Mouse (Mus musculus) retina, postnatal 7 days (tissue): Measurements from ENCODE around the gene Pom121.
"Not testable (repeated sequence)": the region's sequence is repeated elsewhere in the genome, so short reads cannot be mapped to it uniquely, and the experiment has no call there.

Experiments used
- DNase-seq: peaks from one replicate; pipeline ENCODE4 v3.0.0-alpha.2; 2012; ENCODE audit warnings: low read depth, low spot score

The Pom121 gene

GRCm38 (mm10) chr5:135369196-135369595, 25.1 kb downstream of the Pom121 start:
- not testable (repeated sequence) for DNase-seq

- DNase-seq, result no peak
These were observed 26.0 kb downstream of the Pom121 start for GRCm38 (mm10) chr5:135368312-135368711.

GRCm38 (mm10) chr5:135367841-135368240, 26.5 kb downstream of the Pom121 start:
- no peak for DNase-seq

GRCm38 (mm10) chr5:135363540-135363939, 30.8 kb downstream of the Pom121 start:
- DNase-seq, result peak; percentile 57

GRCm38 (mm10) chr5:135362572-135362971, 31.8 kb downstream of the Pom121 start:
- no peak for DNase-seq

- DNase-seq, result no peak
These were observed 34.6 kb downstream of the Pom121 start for GRCm38 (mm10) chr5:135359772-135360171.

GRCm38 (mm10) chr5:135357556-135357955, 36.8 kb downstream of the Pom121 start:
- no peak for DNase-seq

- no peak for DNase-seq
These were observed 38.3 kb downstream of the Pom121 start for GRCm38 (mm10) chr5:135356090-135356489.

GRCm38 (mm10) chr5:135353564-135353963, 40.8 kb downstream of the Pom121 start:
- no peak for DNase-seq

- DNase-seq, result no peak
These were observed 41.4 kb downstream of the Pom121 start, which contains the start of gene Trim50 for GRCm38 (mm10) chr5:135352995-135353394. Gene Trim50 (plus strand): TSS chr5:135353295.

GRCm38 (mm10) chr5:135351606-135352005, 42.7 kb downstream of the Pom121 start:
- DNase-seq, result no peak

- no peak for DNase-seq
These were observed 44.5 kb downstream of the Pom121 start, which contains the start of gene Fkbp6 for GRCm38 (mm10) chr5:135349862-135350261. Gene Fkbp6 (minus strand): TSS chr5:135350044.

- no peak for DNase-seq
These were observed 46.8 kb downstream of the Pom121 start for GRCm38 (mm10) chr5:135347511-135348011.

GRCm38 (mm10) chr5:135346430-135346829, 47.9 kb downstream of the Pom121 start:
- DNase-seq, result no peak

- no peak for DNase-seq
These were observed 48.4 kb downstream of the Pom121 start for GRCm38 (mm10) chr5:135345989-135346388.

GRCm38 (mm10) chr5:135337575-135337974, 56.8 kb downstream of the Pom121 start:
- DNase-seq, result no peak

- DNase-seq, result no peak
These were observed 63.2 kb downstream of the Pom121 start for GRCm38 (mm10) chr5:135331161-135331560.

GRCm38 (mm10) chr5:135330201-135330600, 64.1 kb downstream of the Pom121 start:
- no peak for DNase-seq

GRCm38 (mm10) chr5:135329471-135329870, 64.9 kb downstream of the Pom121 start:
- DNase-seq, result no peak
